Mouse (Mus musculus): Measurements from ENCODE around the gene Sdc3.
A peak's percentile ranks its signal among the peaks of the same experiment; 100 is the strongest.

The Sdc3 gene

DNA sequence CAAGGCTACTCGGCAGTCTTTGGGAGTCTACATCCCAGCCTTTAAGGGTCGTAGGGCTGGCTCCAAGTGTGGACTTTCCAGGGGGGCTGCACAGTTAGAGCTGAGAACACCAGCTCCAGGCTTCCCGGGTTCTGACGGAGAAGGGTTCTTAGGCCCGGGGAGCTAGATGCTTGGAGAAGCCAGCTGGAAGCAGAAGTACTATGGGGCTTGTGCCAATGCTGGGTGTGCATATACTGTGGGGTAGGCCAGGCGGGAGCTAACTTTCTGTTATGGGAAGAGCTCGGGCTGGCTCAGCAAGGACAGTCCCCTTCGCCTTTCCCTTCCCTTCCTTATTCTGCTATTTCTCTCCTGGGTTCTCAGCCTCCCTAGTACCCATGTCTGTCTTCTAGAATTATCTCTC is 23.5 kb downstream of the Sdc3 start:
- ATAC-seq (ENCODE audit: insufficient number of reproducible peaks, low FRiP score, low TSS enrichment), result no peak

DNA sequence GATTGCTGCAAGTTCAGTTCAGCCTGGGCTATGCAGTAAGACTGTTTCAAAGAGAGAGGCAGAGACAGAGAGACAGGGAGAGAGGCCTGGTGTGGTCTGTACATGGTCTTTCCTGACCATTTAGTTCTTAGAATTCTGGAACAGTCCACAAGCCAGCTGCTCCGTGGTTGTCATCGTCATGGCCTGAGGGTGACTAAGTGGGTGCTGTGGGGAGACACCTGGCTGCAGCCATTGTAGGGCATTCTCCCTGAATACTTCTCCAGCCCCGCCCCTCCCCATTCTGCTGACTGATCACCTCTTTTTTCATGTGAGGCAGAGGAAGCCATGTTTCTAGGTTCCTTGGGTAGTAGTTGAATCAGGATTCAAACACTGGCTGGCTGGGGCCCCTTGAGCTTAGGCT is 27.5 kb downstream of the Sdc3 start:
- ATAC-seq (ENCODE audit: insufficient number of reproducible peaks, low FRiP score, low TSS enrichment), result no peak

DNA sequence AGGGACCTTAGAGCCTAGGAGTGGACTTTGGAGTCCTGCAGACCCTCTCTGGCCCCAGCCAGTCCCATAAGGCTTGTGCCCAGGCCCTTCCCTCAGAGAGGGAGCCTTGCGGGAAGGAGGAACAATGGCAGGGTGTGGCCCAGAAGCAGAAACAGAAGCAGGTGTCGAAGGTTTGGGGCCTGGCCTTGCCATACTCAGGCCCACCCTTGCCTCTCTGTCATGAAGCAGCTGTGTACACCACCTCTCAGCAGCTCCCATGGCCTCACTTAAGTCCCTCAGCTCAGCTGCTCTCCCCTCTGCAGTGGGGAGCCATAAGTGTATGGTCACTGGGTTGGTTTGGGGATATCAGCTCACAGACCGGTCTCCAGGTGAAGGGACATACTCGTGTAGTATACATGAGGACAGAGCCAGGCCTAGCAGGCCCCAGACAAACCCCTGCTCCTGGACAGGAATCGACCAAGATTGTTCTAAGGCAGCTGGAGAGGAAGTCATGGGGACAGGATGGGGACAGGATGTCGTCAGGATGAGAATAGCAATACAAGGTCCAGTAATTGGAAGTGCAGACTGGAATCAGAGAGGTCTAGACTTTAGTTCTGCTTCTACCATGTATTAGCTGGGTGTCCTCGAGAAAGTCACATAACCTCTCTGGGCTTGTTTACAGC is 28.4 kb downstream of the Sdc3 start:
- no peak for ATAC-seq (ENCODE audit: insufficient number of reproducible peaks, low FRiP score, low TSS enrichment)

DNA sequence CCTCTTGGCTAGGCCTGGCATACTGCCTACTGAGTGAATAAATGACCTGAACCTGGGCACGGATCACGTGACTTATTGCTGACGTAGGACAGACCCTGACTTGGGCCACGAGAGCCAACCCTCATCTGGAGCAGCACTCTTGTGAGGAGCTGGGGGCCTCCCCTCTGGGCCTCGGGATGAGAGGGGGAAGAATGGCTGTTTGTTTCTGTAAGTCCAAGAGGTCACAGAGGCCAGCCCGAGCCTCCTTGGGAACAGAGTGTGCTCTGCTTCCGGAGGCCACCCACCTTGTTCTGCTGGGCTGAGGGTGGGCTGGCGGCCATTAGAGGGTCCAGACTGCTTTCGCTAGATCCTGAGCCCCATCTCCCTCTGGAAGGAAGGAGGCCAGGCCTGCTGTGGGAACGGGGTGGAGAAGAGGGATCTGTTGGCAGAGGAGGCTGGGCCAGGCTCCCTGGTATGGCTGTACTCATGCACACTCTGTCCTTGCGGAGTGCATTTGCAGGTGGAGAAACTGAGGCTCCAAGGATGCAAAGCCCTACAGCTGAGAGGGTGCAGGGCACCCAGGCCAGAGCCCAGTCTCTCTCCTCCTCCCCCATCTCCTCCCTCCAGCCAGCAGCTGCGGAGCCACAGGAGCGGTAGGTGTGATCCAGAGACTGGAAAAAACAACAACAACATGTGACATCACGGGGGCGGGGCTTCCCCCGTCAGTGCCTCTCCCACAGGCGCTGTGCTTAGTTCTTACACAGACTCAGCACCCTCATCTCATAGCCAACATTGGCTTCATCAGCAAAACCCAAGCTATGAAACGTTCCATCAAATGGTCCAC is 36.7 kb downstream of the Sdc3 start:
- no peak for ATAC-seq (ENCODE audit: insufficient number of reproducible peaks, low FRiP score, low TSS enrichment)

DNA sequence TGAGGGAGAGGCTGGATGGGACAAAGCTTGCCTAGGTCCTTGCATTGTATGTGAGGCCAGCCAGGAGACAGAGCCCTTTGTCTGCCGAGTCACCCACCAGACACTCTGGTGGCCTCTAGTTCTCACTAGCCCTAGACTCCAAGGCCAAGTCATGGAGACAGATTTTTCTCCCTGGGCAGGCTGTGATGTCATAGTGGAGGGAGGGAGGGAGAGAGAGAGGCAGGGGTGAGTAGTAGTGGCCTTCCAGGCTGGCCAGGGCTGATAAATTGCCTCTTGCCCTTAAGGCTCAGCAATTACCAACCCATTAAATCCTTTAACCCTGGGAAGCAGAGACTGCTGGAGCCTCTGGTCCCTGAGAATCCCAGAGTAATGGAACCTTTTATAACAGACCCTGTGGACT is 41.8 kb downstream of the Sdc3 start:
- ATAC-seq (ENCODE audit: insufficient number of reproducible peaks, low FRiP score, low TSS enrichment), result no peak

DNA sequence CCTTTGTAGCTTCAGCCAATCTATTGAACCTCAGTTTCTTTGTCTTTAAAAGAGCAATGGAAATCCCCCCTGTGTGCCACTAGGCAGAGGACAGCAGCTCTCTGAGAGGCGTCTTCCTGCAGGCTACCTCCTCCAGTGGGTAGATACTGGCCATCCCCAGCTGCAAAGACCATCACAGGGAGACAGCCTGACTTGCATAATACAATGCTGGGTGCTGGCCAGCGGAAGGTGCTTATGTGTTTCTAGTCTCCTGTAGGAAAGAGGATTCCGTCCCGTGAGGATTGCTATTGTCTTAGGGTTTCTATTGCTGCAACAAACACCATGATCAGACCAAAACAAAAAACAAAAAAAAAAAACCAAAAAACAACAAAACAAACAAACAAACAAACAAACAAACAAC is 43.2 kb downstream of the Sdc3 start:
- no peak for ATAC-seq (ENCODE audit: insufficient number of reproducible peaks, low FRiP score, low TSS enrichment)

DNA sequence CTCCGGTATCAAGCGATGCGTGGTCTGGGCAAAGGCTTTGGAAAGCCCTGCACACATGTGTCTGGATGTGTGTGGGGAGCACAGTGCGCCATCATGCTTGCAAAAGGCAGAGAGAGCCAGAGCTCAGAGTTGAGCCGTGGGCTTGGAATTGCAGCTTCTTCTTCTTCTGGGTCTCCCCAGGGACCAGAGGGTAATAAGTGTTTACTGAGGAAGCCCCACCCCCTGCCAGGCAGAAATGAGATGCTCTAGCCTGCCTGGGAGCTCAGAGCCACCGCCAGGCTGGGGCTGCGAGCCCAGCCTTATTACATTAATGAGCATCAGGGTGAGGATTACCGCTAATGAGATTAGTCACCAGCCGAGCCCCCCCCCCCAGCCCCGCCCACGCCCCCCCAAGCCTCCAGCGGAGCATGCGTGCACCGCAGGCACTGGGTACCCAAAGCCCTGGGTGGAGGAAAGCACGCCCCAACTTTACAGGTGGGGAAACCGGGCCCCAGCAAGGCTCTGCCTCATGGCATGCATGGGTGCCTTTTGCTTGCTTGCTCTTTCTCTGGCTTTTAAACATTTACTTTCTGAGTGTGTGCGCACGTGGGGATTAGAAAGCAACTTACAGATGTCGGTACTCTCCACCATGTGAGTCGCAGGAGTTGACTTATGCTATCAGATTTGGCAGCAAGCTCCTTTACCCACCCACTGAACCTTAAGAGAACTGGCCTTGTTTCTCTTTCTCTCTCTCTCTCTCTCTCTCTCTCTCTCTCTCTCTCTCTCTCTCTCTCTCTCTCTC is 44.1 kb downstream of the Sdc3 start:
- ATAC-seq (ENCODE audit: insufficient number of reproducible peaks, low FRiP score, low TSS enrichment), result no peak

DNA sequence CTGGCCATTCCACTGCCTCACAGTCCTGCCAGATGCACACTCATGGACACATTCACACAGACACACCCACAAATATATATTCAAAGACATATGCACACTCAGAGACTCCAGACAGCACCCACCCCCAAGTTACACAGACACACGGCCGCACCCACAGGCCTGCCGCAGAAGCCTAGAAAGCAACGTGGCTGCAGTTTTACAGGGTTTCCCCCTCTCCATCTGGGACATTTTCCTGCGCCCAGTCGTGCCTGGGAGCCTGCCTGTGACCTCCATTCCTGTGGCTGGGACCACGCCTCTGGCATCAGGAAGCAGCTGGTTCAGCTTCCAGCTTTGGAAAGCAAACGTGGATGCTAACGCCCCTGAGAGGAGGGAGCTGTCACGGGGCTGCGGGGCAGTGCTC is 46.2 kb downstream of the Sdc3 start:
- no peak for ATAC-seq (ENCODE audit: insufficient number of reproducible peaks, low FRiP score, low TSS enrichment)

DNA sequence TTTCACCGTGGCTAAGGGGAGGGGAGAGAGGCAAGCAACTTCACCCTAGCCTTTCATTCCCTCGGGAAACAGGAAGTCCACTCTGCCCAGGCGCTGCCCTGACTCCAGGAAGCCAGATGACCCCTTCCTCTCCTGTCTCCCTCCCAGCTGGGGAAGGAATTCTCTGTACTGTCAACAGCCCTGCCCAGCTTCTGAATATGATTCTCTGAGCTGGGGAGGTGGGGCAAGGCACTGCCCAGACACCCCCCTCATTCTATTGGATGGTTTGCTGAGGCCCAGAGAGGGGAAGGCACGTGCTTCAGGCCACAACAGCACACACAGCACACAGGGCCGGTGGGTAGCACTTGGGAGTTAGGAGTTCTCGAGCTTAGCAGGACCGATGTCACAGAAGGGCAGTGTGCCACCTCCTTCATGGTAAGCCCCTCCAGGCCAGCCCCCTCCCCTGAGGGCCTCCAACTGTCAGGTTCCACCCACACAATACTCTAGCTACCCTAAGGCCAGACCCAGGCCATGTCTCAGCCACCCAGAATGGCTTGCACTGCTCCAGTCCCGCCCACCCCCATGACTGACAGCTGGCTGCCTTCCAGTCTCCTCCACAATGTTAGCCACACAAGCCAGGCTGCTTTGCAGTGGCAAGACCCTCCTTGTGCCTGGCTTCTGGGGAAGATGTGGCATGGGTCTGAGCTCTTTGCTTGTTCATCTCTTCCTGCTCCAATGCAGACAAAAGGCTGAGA is 48.9 kb downstream of the Sdc3 start:
- no peak for ATAC-seq (ENCODE audit: insufficient number of reproducible peaks, low FRiP score, low TSS enrichment)

DNA sequence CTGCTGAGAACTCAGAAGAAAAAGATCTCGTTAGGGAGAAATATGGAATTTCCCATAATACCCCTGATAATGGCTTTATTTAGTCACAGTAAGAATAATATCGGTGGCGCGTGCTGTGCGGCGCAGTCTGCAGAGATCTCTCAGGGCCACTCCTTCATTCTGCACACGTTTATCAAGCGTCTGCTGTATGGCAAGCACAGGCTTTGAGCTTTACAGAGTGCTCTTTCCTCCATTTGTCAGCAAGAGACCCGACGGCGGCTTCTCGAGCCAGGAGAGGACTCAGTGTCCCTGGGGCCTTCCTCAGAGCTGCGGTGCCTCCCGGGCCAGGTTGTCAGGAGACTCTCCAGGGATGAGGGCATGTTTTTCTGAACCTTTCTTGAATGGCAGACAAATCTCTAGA is 56.5 kb downstream of the Sdc3 start:
- no peak for ATAC-seq (ENCODE audit: insufficient number of reproducible peaks, low FRiP score, low TSS enrichment)

DNA sequence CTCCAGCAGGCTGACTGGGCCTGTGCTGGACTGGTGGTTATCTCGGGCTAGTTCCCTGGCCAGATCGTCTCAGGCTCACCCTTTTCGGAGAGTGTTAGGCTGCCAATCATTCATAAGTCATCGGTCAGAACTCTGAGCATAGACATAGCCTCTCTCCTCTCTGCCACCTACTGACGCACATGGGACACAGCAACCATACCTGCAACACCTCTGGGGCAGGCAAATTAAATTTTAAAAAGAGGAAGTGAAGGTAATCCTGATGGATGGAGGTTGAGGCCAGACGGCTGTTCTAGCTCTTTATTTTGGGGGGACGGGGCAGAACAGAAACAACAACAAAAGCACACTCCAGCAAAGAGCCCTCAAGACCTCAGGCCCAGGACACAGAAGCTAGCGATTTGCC is 65.3 kb downstream of the Sdc3 start:
- no peak for ATAC-seq (ENCODE audit: insufficient number of reproducible peaks, low FRiP score, low TSS enrichment)

DNA sequence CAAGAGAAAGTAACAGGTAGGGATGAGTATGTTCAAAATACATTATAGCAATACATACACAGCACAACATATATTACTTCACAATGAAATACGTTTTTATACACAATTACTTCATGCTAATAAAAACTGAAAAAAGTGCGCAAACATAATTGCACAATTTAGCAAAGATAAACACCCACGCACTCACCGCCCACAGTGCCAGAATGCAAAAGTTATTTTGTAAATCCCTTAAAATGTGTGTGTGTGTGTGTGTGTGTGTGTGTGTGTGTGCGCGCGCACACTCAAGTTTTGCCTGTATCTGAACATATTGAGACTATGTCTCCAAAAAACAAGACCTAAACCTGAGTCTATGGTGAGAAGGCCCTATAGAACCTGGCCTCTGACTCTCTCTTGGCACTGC is 66.5 kb downstream of the Sdc3 start:
- no peak for ATAC-seq (ENCODE audit: insufficient number of reproducible peaks, low FRiP score, low TSS enrichment)

DNA sequence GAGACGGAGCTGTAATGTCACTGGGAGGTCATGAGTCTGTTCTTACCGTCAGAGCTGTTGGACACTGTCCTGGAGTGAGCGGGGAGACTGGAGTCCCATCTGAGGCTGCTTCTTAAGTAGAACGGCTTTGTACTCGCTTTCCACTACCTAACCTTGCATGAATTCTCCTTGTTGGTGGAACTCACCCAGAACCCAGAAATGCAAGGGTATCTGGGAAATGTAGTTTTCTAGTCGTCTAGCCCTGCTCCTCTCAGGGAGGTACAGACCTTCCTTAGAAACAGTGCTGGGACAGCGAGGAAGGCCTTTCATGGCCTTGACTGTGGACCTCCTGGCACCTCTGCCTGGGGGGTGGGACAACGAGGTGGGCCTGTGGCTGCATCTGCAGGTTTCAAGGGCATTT is 67.1 kb downstream of the Sdc3 start:
- ATAC-seq (ENCODE audit: insufficient number of reproducible peaks, low FRiP score, low TSS enrichment), result no peak

DNA sequence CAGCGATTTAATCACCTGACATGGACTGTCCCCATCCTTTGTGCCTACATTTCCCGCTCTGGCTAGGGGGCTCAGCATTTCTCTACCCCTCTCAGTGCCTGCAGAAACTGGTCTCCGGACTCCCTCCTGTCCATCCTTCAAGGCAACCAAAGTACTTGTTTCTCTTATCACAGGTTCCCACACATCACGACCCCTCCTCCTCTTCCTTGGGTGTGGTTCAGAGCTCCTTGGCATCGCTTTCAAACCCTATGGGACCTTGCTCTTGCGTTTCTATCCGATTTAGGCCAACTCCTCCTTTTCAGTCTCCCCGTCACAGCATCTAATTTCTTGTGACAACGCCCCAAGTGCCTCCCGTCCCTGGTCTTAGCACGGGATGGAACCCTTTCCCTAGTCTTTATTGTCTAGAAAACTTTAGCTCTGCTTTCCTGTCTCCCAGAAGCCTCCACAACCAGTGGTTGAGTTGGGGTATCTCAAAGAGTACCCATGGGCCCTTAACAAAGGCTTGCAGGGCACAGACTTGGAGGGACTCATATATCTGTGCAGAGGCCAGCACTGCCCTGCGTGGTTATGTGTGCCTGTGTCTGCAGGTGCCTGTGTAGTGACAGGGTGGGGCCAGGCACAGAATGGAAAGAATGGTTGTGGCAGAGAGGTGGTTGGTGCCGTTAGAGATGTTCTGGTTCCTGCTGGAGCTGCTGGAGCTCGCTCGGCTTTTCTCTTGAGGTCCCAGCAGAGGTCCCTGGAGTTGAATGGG is 68.7 kb downstream of the Sdc3 start:
- ATAC-seq (ENCODE audit: insufficient number of reproducible peaks, low FRiP score, low TSS enrichment), result peak; percentile 38

DNA sequence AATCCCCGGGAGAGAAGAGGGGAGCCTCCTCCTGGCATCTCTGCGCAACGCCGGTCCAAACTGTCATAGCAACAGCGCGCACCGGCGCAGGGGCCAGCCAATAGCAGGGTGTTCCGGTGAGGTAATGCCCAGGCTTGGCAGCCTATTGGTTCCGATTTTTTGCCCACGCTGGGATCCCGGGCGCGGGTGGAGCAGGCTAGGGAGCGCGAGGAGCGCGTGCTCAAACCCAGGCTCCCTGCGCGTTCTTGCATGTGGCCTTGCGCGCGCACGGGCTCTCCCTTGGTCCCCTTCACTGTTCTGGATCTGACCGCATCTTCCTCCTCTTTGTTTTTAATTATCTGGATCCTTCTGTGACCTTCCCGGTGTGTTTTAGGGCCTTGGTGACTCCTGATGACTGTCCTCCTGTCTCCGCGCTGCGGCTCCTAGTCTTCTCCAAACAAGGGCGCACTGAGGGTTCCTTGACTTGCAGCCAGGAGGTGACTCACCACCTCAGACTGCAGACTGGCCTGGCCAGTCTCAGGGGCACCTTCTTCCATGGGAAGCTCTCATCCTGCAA is 69.4 kb downstream of the Sdc3 start:
- ATAC-seq (ENCODE audit: insufficient number of reproducible peaks, low FRiP score, low TSS enrichment), result peak; percentile 93

DNA sequence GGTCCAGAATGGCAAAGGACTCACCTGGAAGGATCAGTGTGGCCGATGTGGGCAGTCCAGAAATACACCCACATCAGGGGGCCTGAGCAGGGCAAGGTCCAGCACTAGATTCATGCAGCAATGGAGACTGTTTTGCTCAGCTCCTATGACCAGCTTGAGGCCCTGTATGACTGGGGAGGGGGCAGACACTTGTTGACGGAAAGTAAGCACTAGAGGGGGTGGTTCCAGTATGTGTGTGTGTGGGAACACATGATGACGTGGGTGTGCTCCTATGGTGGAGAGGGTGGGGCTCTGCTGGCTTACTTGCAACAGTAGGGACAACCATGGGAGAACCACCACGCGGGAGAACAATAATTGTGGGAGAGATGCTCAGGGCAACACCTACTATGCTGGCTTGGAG is 70.2 kb downstream of the Sdc3 start:
- ATAC-seq (ENCODE audit: insufficient number of reproducible peaks, low FRiP score, low TSS enrichment), result no peak

DNA sequence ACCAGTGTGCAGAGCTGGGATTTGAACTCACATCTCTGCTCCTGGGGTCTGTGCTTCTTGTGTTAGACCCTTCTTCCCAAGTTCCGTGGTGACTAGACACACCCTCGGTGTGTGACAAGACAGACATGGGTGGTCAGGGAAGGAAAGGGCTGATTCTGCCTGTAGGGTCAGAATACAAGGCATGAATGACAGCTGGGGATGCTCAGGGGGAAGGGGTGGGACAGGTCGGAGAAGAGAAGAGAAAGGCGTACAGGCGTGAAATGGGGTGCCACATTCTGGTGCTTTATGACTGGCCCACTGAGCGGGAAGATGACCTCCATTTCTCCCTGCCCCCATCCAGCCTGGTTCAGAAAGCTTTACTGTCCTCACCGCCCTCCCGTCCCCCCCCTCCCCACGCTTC is 73.1 kb downstream of the Sdc3 start:
- no peak for ATAC-seq (ENCODE audit: insufficient number of reproducible peaks, low FRiP score, low TSS enrichment)

DNA sequence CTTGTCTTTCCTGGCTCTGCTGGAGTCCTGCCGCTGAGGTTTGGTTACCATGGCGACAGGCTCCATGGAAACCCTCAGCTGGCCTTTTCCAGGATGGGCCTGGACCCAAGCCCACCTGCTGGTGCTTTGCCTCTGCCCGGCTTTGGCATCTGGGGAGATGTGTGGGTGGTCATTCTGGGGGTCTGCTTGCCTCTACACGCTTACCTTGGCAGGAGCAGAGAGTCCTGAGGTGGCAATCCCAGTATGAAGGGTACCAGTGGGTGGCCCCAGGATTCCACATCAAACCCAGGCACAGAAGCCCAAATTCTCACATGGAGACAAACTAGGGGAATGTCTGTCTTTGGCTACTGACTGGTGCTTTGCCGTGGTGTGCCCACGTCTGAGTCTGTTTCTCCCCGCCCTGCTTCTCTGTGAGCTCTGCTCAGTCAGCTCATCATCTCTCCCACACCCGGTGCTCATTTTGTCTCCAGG is 73.6 kb downstream of the Sdc3 start:
- no peak for ATAC-seq (ENCODE audit: insufficient number of reproducible peaks, low FRiP score, low TSS enrichment)

DNA sequence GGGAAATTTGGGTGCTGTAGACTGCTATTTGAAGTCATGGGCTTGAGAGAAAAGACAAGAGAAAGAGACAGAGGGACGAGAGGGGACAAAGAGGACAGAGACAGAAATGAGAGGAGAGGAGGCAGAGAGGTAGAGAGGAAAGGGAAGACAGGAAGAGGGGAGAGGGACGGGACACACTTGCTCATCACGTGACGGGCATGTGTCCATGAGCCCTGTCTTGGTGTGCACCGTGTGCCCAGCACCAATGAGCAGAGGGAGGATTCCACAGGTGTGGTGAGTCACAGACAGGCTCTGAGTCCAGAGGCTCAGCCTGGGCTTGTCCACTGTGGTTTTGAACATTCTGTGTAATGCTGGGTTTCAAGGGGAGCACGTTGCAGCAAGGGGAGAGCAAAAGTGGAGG is 75.6 kb downstream of the Sdc3 start:
- ATAC-seq (ENCODE audit: insufficient number of reproducible peaks, low FRiP score, low TSS enrichment), result no peak

DNA sequence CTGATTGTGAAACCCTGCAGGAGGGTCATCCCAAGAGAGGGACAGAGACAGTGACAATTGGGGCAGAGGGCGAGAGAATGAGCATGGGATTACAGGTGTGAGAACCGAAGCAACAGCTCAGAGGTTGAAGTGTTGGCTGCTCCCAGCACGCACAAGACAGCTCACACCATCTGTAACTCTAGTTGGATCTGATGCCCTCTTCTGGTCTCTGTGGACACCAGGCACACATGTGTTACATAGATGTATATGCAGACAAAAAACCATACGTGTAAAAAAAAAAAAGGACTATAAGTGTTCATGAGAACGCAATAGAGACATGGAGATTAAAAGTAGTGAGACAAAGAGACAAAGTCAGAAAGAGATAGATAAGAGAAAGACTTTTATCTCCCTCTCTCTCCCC is 76.5 kb downstream of the Sdc3 start:
- ATAC-seq (ENCODE audit: insufficient number of reproducible peaks, low FRiP score, low TSS enrichment), result no peak
